Comparison of ENCODE assay signal across 12 mouse cellular contexts in the genomic region with DNA sequence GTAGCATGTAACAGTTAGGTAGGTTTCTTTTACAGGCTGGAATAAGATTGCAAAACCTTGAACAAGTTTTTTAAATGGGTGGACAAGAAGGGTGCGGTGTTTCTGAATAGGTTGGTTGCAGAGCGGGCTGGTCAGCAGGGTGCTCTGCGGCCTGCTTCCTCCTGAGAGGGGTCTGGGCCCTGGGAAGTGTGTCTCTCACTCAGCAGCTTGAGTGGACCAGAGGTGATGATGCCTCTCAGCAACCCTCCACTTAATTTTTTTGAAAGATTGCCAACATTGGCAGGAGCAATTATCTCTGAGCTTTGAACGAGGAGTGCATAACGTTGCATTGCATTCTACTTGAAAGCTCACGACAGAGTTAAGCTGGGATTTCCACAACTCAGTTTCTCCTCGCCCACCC.
"Had no signal": no experiment of that assay in that cellular context is flagged by ENCODE, and none has a peak within 500 bp of the region (broad histone marks: within the 10 kb centered on the region; RNA-seq: fewer than 3 reads in every experiment).

No protein-coding gene starts in this region.

- H3K9ac ChIP-seq: limb, embryonic 13.5 days; liver, embryonic 13.5 days had no signal

- H3K4me3 ChIP-seq: limb, embryonic 10.5 days; limb, embryonic 13.5 days; liver, embryonic 13.5 days had no signal

- H3K9me3 ChIP-seq: limb, embryonic 10.5 days; limb, embryonic 13.5 days; liver, embryonic 13.5 days had no signal

- DNase-seq: kidney, postnatal 14 days; kidney, postnatal 4 days; liver, embryonic 13.5 days; lung, adult 2 months; lung, postnatal 14 days; lung, postnatal 4 days; midbrain, embryonic 14.5 days; thymus, adult 18-20 months; thymus, postnatal 36 days had no signal

- H3K4me1 ChIP-seq: liver, embryonic 13.5 days had no signal

- H3K27ac ChIP-seq: limb, embryonic 10.5 days; limb, embryonic 13.5 days; liver, embryonic 13.5 days had no signal

- H3K27me3 ChIP-seq: limb, embryonic 13.5 days; liver, embryonic 13.5 days had no signal

- H3K36me3 ChIP-seq: limb, embryonic 10.5 days; limb, embryonic 13.5 days; liver, embryonic 13.5 days had no signal

- H3K4me2 ChIP-seq: limb, embryonic 13.5 days; liver, embryonic 13.5 days; midbrain, embryonic 11.5 days had no signal
